Mouse (Mus musculus) forebrain, embryonic 10.5 days (tissue): Measurements from ENCODE around the gene Tnf. TPM values are rescaled to one million over a fixed set of nuclear protein-coding genes. Genes with fewer than 3 reads are reported as not detected.
A peak's percentile ranks its signal among the peaks of the same experiment; 100 is the strongest.
"Not testable (repeated sequence)": the region's sequence is repeated elsewhere in the genome, so short reads cannot be mapped to it uniquely, and the experiment has no call there.

Experiments used
- DNase-seq: peaks from one replicate; pipeline ENCODE4 v3.0.0-alpha.2; 2017; ENCODE audit warnings: low spot score; ENCODE audit errors: extremely low spot score
- H3K27ac ChIP-seq: fragments of 300-500 bp; sonication (generic); 2 replicates; pipeline ENCODE4 v1.5.1; 2016; ENCODE audit warnings: mild to moderate bottlenecking
- H3K27me3 ChIP-seq: fragments of 300-500 bp; sonication (generic); 2 replicates; pipeline ENCODE4 v1.6.1; 2016; ENCODE audit warnings: mild to moderate bottlenecking; ENCODE audit not compliant: poor library complexity, severe bottlenecking
- H3K36me3 ChIP-seq: fragments of 300-500 bp; sonication (generic); replicated peaks from 2 replicates; pipeline ENCODE4 v1.6.1; 2016; ENCODE audit warnings: mild to moderate bottlenecking, moderate library complexity
- H3K4me1 ChIP-seq: fragments of 300-500 bp; sonication (generic); 2 replicates; pipeline ENCODE4 v1.6.1; 2016
- H3K4me3 ChIP-seq: fragments of 300-500 bp; sonication (generic); 2 replicates; pipeline ENCODE4 v1.5.1; 2016; ENCODE audit warnings: mild to moderate bottlenecking, moderate library complexity
- H3K9me3 ChIP-seq: fragments of 300-500 bp; sonication (generic); 2 replicates; pipeline ENCODE4 v1.6.1; 2016; ENCODE audit warnings: mild to moderate bottlenecking, moderate library complexity
- WGBS: fragments of 180-500 bp; shearing (Covaris S2); methylation state at CpG from one replicate; pipeline ENCODE4 v1.1.7; 2016; 5-methylcytosine and 5-hydroxymethylcytosine counted together
- polyA plus RNA-seq: library from polyadenylated mRNA; unstranded; fragments of >200 nt; fragmentation: Nextera tagmentation; extraction: Ambion mirVana; gene quantifications from 2 replicates; pipeline ENCODE4 v1.2.1, GENCODE M21; 2016

Tnf gene
- polyA plus RNA-seq, 1 experiment from 2014 or later = 0.10 TPM

- Histone ChIP-seq H3K36me3 (peaks cover 33% of the 10 kb centered on the region), H3K9me3 (no peaks in the 10 kb centered on the region), H3K27ac (peak overlapping the region; percentile 99), H3K4me3 (peak overlapping the region; percentile 85), H3K4me1 (peaks cover 57% of the 10 kb centered on the region), H3K27me3 (no peaks in the 10 kb centered on the region)
- DNase-seq = no peak
- 38% methylated on average over 12 of the region's 12 CpGs for WGBS
These were observed 38.8 kb upstream of the Tnf start for GRCm38 (mm10) chr17:35240384-35241304.

GRCm38 (mm10) chr17:35239700-35240099 lies 37.9 kb upstream of the Tnf start:
- 87% methylated on average over 5 of the region's 5 CpGs for WGBS
- Histone ChIP-seq H3K9me3 (no peaks in the 10 kb centered on the region), H3K27ac (no peak overlapping the region), H3K4me1 (peaks cover 53% of the 10 kb centered on the region), H3K27me3 (no peaks in the 10 kb centered on the region), H3K36me3 (peaks cover 23% of the 10 kb centered on the region), H3K4me3 (peak overlapping the region; percentile 85; the same call in 1 of the 2 replicates)
- no peak for DNase-seq

GRCm38 (mm10) chr17:35237504-35237903 lies 35.7 kb upstream of the Tnf start:
- peaks cover 17% of the 10 kb centered on the region for H3K36me3 ChIP-seq
- 87% methylated on average over 12 of the region's 12 CpGs for WGBS
- no peaks in the 10 kb centered on the region for H3K27me3 ChIP-seq
- H3K9me3 ChIP-seq = no peaks in the 10 kb centered on the region
- H3K27ac ChIP-seq = no peak overlapping the region
- peaks cover 50% of the 10 kb centered on the region for H3K4me1 ChIP-seq
- H3K4me3 ChIP-seq = no peak overlapping the region
- no peak for DNase-seq

GRCm38 (mm10) chr17:35236996-35237395 lies 35.2 kb upstream of the Tnf start:
- WGBS = 78% methylated on average over 9 of the region's 9 CpGs
- H3K27ac ChIP-seq = peak overlapping the region; percentile 98; the same call in 1 of the 2 replicates
- H3K4me3 ChIP-seq = peak overlapping the region; percentile 75

GRCm38 (mm10) chr17:35236390-35236746 lies 34.6 kb upstream of the Tnf start:
- Histone ChIP-seq H3K4me1 (peaks cover 56% of the 10 kb centered on the region), H3K9me3 (no peaks in the 10 kb centered on the region), H3K4me3 (peak overlapping the region; percentile 75), H3K27ac (peak overlapping the region; percentile 98), H3K36me3 (peaks cover 20% of the 10 kb centered on the region), H3K27me3 (no peaks in the 10 kb centered on the region)
- 0% methylated on average over 18 of the region's 18 CpGs for WGBS
- DNase-seq = peak; percentile 97

More at GRCm38 (mm10) chr17:35236996-35237395, 35.2 kb upstream of the Tnf start:
- Histone ChIP-seq H3K9me3 (no peaks in the 10 kb centered on the region), H3K36me3 (peaks cover 17% of the 10 kb centered on the region), H3K4me1 (peaks cover 54% of the 10 kb centered on the region), H3K27me3 (no peaks in the 10 kb centered on the region)
- DNase-seq = no peak

- DNase-seq = peak; percentile 88
- Histone ChIP-seq H3K27ac (peak within 1 kb of the TSS; percentile 98), H3K4me1 (peaks cover 50% of the 10 kb centered on the region), H3K27me3 (no peaks in the 10 kb centered on the region), H3K36me3 (peaks cover 26% of the 10 kb centered on the region), H3K9me3 (no peaks in the 10 kb centered on the region), H3K4me3 (peak within 1 kb of the TSS; percentile 75)
- WGBS = under 1% methylated on average over 35 of the region's 35 CpGs
These were observed 34.0 kb upstream of the Tnf start, which contains the start of gene Nfkbil1 for GRCm38 (mm10) chr17:35235614-35236389. Nfkbil1 (minus strand) TSS chr17:35235792.

GRCm38 (mm10) chr17:35234903-35235302 lies 33.1 kb upstream of the Tnf start:
- H3K36me3 ChIP-seq = peaks cover 35% of the 10 kb centered on the region
- DNase-seq = peak; percentile 63
- WGBS = 9% methylated on average over 31 of the region's 31 CpGs

GRCm38 (mm10) chr17:35234090-35234489 lies 32.3 kb upstream of the Tnf start:
- not testable (repeated sequence) for H3K9me3 ChIP-seq, H3K27me3 ChIP-seq, H3K27ac ChIP-seq, DNase-seq
- Histone ChIP-seq H3K4me3 (peak overlapping the region; percentile 75), H3K4me1 (peaks cover 41% of the 10 kb centered on the region), H3K36me3 (peaks cover 43% of the 10 kb centered on the region)
- 92% methylated on average over 7 of the region's 7 CpGs for WGBS

More at GRCm38 (mm10) chr17:35234903-35235302, 33.1 kb upstream of the Tnf start:
- no peaks in the 10 kb centered on the region for H3K9me3 ChIP-seq
- peak overlapping the region; percentile 98 for H3K27ac ChIP-seq
- H3K4me1 ChIP-seq = peaks cover 41% of the 10 kb centered on the region
- peak overlapping the region; percentile 75 for H3K4me3 ChIP-seq
- no peaks in the 10 kb centered on the region for H3K27me3 ChIP-seq

GRCm38 (mm10) chr17:35233114-35233980 lies 31.5 kb upstream of the Tnf start, which contains the start of gene Atp6v1g2:
Atp6v1g2 (plus strand) TSS chr17:35233660.
- no peak for DNase-seq
- H3K36me3 ChIP-seq = peaks cover 50% of the 10 kb centered on the region
- peak within 1 kb of the TSS; percentile 75 for H3K4me3 ChIP-seq
- no peaks in the 10 kb centered on the region for H3K9me3 ChIP-seq
- WGBS = 93% methylated on average over 18 of the region's 18 CpGs
- H3K27me3 ChIP-seq = no peaks in the 10 kb centered on the region
- peak within 1 kb of the TSS; percentile 98 for H3K27ac ChIP-seq
- H3K4me1 ChIP-seq = peaks cover 41% of the 10 kb centered on the region

GRCm38 (mm10) chr17:35232659-35233058 lies 30.9 kb upstream of the Tnf start:
- no peak overlapping the region for H3K27ac ChIP-seq
- peaks cover 57% of the 10 kb centered on the region for H3K36me3 ChIP-seq
- H3K4me3 ChIP-seq = no peak overlapping the region
- peaks cover 41% of the 10 kb centered on the region for H3K4me1 ChIP-seq
- 92% methylated on average over 5 of the region's 5 CpGs for WGBS
- H3K9me3 ChIP-seq = no peaks in the 10 kb centered on the region
- DNase-seq = no peak
- no peaks in the 10 kb centered on the region for H3K27me3 ChIP-seq

GRCm38 (mm10) chr17:35232043-35232442 lies 30.2 kb upstream of the Tnf start:
- H3K27ac ChIP-seq = no peak overlapping the region
- DNase-seq = peak; percentile 86
- no peaks in the 10 kb centered on the region for H3K9me3 ChIP-seq
- peaks cover 60% of the 10 kb centered on the region for H3K36me3 ChIP-seq
- peak overlapping the region; percentile 23; the same call in 1 of the 2 replicates for H3K4me3 ChIP-seq
- peaks cover 39% of the 10 kb centered on the region for H3K4me1 ChIP-seq
- whole genome bisulfite sequencing = 16% methylated on average over 12 of the region's 12 CpGs
- no peaks in the 10 kb centered on the region for H3K27me3 ChIP-seq

GRCm38 (mm10) chr17:35231022-35231421 lies 29.2 kb upstream of the Tnf start:
- no peak for DNase-seq
- WGBS = 94% methylated on average over 10 of the region's 10 CpGs
- no peaks in the 10 kb centered on the region for H3K9me3 ChIP-seq
- no peaks in the 10 kb centered on the region for H3K27me3 ChIP-seq
- no peak overlapping the region for H3K27ac ChIP-seq
- H3K36me3 ChIP-seq = peaks cover 66% of the 10 kb centered on the region
- peaks cover 29% of the 10 kb centered on the region for H3K4me1 ChIP-seq
- no peak overlapping the region for H3K4me3 ChIP-seq
